Mouse (Mus musculus) hindbrain, embryonic 13.5 days (tissue): ENCODE measurements around the gene Git1. TPM values are rescaled to one million over a fixed set of nuclear protein-coding genes. Genes with fewer than 3 reads are reported as not detected.

Source experiments
- ATAC-seq: fragments of 200-750 bp; cut with Nextera tagmentation; 2 replicates; pipeline ENCODE4 v1.8.0; 2017; ENCODE audit warnings: moderate TSS enrichment; ENCODE audit not compliant: low FRiP score
- H3K27ac ChIP-seq: fragments of 300-500 bp; sonication (generic); 2 replicates; pipeline ENCODE4 v1.5.1; 2015; ENCODE audit warnings: inconsistent platforms, mild to moderate bottlenecking, moderate library complexity
- H3K27me3 ChIP-seq: fragments of 300-500 bp; sonication (generic); 2 replicates; pipeline ENCODE4 v1.6.1; 2015; ENCODE audit warnings: mild to moderate bottlenecking, inconsistent platforms
- H3K36me3 ChIP-seq: fragments of 300-500 bp; sonication (generic); 2 replicates; pipeline ENCODE4 v1.6.1; 2015; ENCODE audit warnings: mild to moderate bottlenecking, inconsistent platforms
- H3K4me1 ChIP-seq: fragments of 300-500 bp; sonication (generic); replicated peaks from 2 replicates; pipeline ENCODE4 v1.6.1; 2015; ENCODE audit warnings: inconsistent platforms
- H3K4me2 ChIP-seq: fragments of 300-500 bp; sonication (generic); 2 replicates; pipeline ENCODE4 v1.6.1; 2015; ENCODE audit warnings: inconsistent platforms, mild to moderate bottlenecking, moderate library complexity
- H3K4me3 ChIP-seq: fragments of 300-500 bp; sonication (generic); 2 replicates; pipeline ENCODE4 v1.5.1; 2015; ENCODE audit warnings: mild to moderate bottlenecking, inconsistent platforms
- H3K9ac ChIP-seq: fragments of 300-500 bp; sonication (generic); 2 replicates; pipeline ENCODE4 v1.6.1; 2015; ENCODE audit warnings: mild to moderate bottlenecking, inconsistent platforms
- H3K9me3 ChIP-seq: fragments of 300-500 bp; sonication (generic); 2 replicates; pipeline ENCODE4 v1.6.1; 2016; ENCODE audit warnings: inconsistent platforms
- WGBS: fragments of 180-500 bp; shearing (Covaris S2); methylation state at CpG from one replicate; pipeline ENCODE4 v1.1.7; 2015; 5-methylcytosine and 5-hydroxymethylcytosine counted together
- polyA plus RNA-seq: library from polyadenylated mRNA; unstranded; fragments of >200 nt; fragmentation: Nextera tagmentation; extraction: Ambion mirVana; gene quantifications from 2 replicates; pipeline ENCODE4 v1.2.1, GENCODE M21; 2015

Git1 gene
- polyA plus RNA-seq, 1 experiment from 2014 or later = 14.3 TPM

GRCm38 (mm10) chr11:77497341-77497756, 4.0 kb downstream of the Git1 start:
- no peak overlapping the region for H3K9ac ChIP-seq
- ATAC-seq = no peak
- no peak overlapping the region for H3K4me3 ChIP-seq
- H3K4me1 ChIP-seq = peaks cover 81% of the 10 kb centered on the region
- no peaks in the 10 kb centered on the region for H3K9me3 ChIP-seq
- peak overlapping the region; percentile 62; the same call in 1 of the 2 replicates for H3K27ac ChIP-seq
- peaks cover 27% of the 10 kb centered on the region for H3K36me3 ChIP-seq
- no peaks in the 10 kb centered on the region for H3K27me3 ChIP-seq
- H3K4me2 ChIP-seq = no peak overlapping the region
- 19% methylated on average over 6 of the region's 6 CpGs for WGBS

DNA sequence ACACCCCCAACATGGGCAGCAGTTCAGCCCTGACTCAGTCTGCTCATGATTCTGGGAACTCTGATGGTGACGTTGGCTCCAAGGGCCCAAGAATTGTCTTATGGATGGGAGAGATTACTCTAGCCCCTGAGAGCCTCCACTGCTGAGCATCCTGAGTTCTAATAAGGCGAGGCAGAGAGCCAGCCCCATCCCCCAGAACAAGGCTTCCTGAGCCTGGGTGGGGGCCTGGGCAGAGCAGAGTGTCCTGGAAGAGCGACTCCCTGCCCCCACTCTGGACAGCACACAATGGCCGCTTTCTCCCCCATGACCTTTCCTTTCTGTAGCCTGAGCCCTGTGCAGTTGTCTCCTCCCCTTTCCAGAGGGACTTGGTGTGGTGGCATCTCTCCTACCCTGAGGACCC, 4.5 kb downstream of the Git1 start:
- 0 out of 2 replicates have a peak overlapping the region, but pooled peaks have one; percentile 9 for H3K9ac ChIP-seq
- H3K4me3 ChIP-seq = no peak overlapping the region
- no peaks in the 10 kb centered on the region for H3K9me3 ChIP-seq
- H3K36me3 ChIP-seq = peaks cover 32% of the 10 kb centered on the region
- no peak for ATAC-seq
- peaks cover 76% of the 10 kb centered on the region for H3K4me1 ChIP-seq
- H3K27ac ChIP-seq = peak overlapping the region; percentile 60
- 16% methylated on average over 4 of the region's 4 CpGs for WGBS
- no peaks in the 10 kb centered on the region for H3K27me3 ChIP-seq
- no peak overlapping the region for H3K4me2 ChIP-seq

DNA sequence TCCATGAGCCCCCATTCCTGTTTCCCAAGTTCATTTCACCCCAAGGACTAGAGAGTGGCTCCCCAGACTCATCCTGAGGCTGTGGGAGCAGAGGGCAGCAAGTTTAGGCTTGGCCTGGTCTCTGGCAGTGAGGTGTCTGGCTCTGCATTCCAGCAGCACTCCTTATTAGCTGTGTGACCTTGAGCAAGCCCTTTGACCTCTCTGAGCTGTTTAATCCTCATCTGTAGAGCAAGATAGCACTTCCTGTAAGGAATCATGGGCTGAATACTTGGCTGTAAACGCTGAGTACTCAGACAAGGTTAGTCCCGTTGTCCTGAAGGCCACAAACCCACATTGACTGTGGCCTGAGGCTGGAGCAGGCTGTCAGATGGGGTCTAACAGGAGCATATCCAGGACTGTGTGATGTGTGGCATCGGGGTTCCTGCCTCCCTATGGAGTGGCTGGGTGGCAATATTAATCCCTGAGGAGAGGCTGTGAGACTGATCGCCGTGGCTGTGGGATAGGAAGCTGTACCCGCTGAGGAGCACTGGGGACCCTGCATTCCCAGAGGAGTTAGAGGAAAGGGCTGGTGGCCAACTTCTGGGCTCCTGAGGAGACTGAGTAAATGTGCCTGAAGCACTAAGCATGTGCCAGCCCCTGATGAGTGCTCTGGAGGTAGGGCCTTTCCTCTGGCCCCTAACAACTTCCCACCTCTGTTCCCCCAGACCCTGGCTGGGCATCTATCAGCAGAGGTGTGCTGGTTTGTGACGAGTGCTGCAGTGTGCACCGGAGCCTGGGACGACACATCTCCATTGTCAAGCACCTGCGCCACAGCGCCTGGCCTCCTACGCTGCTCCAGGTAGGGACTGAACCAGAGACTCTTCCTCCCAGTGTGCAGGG, 5.1 kb downstream of the Git1 start:
- Histone ChIP-seq H3K36me3 (peaks cover 38% of the 10 kb centered on the region), H3K9me3 (no peaks in the 10 kb centered on the region), H3K27ac (peak overlapping the region; percentile 60), H3K4me3 (no peak overlapping the region), H3K27me3 (no peaks in the 10 kb centered on the region), H3K4me2 (no peak overlapping the region), H3K9ac (0 out of 2 replicates have a peak overlapping the region, but pooled peaks have one; percentile 9), H3K4me1 (peaks cover 74% of the 10 kb centered on the region)
- 68% methylated on average over 12 of the region's 12 CpGs for WGBS
- ATAC-seq = no peak

- Histone ChIP-seq H3K27me3 (no peaks in the 10 kb centered on the region), H3K9ac (no peak overlapping the region; the same call in 1 of the 2 replicates), H3K4me2 (no peak overlapping the region), H3K36me3 (peaks cover 47% of the 10 kb centered on the region), H3K9me3 (no peaks in the 10 kb centered on the region), H3K4me3 (no peak overlapping the region), H3K27ac (no peak overlapping the region), H3K4me1 (peaks cover 67% of the 10 kb centered on the region)
- ATAC-seq = no peak
- 86% methylated on average over 7 of the region's 7 CpGs for WGBS
These were observed 6.0 kb downstream of the Git1 start for GRCm38 (mm10) chr11:77499354-77499753.

DNA sequence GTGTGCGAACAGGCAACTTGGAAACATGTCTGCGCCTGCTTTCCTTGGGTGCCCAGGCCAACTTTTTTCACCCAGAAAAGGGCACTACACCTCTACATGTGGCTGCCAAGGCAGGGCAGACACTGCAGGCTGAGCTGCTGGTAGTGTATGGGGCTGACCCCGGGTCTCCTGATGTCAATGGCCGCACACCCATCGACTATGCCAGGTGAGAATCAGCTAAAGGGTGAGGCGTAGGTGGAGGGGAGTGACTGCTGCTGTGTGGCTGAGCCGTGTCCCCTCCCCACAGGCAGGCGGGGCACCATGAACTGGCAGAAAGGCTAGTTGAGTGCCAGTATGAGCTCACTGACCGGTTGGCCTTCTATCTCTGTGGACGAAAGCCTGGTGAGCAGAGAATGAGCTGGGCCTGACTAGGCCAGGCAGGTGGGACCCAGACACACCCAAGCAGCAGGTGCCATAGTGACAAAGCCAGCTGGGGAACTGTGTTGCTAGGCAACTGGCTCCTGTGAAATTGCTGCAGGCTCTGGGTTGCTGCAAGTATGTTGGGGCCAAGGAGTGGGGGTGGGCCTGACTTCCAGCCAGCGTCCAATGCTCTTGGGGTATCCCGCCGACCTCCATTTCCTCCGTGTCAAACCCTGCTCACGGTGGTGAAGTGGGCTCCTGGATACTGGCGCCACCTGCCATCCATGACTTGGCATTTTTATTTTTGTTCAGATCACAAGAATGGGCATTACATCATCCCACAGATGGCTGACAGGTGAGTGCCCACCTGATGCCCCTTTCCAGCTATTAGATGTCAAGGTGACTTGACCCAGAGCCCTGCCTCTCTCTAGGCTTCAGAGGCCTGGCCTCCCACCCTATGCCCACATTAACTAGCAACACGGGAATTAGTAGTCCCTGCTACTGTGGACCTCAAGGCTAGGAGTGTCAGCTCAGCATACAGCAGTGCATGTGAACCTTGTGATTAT, 7.3 kb downstream of the Git1 start:
- Histone ChIP-seq H3K4me1 (peaks cover 54% of the 10 kb centered on the region), H3K4me2 (no peak overlapping the region), H3K4me3 (no peak overlapping the region), H3K9ac (peak overlapping the region; percentile 36; the same call in 1 of the 2 replicates), H3K36me3 (peaks cover 59% of the 10 kb centered on the region), H3K27ac (peak overlapping the region; percentile 30; the same call in 1 of the 2 replicates), H3K9me3 (no peaks in the 10 kb centered on the region), H3K27me3 (no peaks in the 10 kb centered on the region)
- 73% methylated on average over 17 of the region's 17 CpGs for WGBS
- no peak for ATAC-seq

DNA sequence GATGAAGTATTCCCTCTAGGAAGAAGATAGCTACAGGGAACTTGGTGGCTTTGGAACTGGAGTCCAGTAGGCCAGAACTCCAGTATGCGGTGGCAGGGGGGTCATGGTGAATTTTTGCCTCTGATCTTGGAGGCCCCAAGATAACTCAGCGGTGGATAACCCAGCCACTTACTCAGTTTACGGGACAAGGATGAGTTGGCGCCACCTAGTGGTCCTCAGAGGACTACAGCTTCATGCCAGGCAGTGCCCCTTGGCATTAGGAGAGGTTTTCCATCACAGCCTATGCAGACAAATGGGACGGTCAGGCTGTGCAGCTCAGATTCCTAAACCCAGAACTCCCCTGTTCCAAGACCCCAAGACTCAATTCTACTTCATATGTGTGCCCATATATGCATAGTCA, 8.0 kb downstream of the Git1 start:
- peaks cover 67% of the 10 kb centered on the region for H3K36me3 ChIP-seq
- H3K9ac ChIP-seq = no peak overlapping the region
- WGBS = 20% methylated on average over 5 of the region's 5 CpGs
- H3K27me3 ChIP-seq = no peaks in the 10 kb centered on the region
- H3K4me1 ChIP-seq = peaks cover 46% of the 10 kb centered on the region
- H3K27ac ChIP-seq = 0 out of 2 replicates have a peak overlapping the region, but pooled peaks have one; percentile 30
- no peak for ATAC-seq
- no peak overlapping the region for H3K4me2 ChIP-seq
- H3K4me3 ChIP-seq = no peak overlapping the region
- no peaks in the 10 kb centered on the region for H3K9me3 ChIP-seq

GRCm38 (mm10) chr11:77501971-77502370, 8.6 kb downstream of the Git1 start:
- H3K4me2 ChIP-seq = no peak overlapping the region
- H3K4me1 ChIP-seq = peaks cover 43% of the 10 kb centered on the region
- no peak overlapping the region for H3K9ac ChIP-seq
- ATAC-seq = no peak
- 93% methylated on average over 4 of the region's 4 CpGs for WGBS
- H3K9me3 ChIP-seq = no peaks in the 10 kb centered on the region
- no peaks in the 10 kb centered on the region for H3K27me3 ChIP-seq
- H3K27ac ChIP-seq = no peak overlapping the region
- no peak overlapping the region for H3K4me3 ChIP-seq
- H3K36me3 ChIP-seq = peaks cover 73% of the 10 kb centered on the region

DNA sequence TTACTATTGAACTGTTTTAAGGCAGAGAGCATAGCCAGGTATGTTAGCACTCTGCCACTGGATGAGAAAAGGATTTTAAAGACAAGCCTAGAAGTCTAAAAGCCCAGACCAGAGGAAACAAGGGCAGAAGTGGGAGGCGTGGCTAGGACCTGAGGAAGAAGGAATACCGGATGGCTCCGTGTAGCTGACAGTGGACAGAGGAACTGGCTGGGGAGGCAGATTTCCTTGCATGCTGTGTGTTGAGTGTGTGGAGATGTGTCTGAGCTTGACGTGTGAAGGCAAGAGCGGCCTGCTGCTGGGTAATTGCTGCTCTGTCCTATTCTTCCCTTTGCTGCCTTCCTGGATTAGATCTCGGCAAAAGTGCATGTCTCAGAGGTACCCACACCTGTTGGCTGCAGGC, 9.1 kb downstream of the Git1 start:
- Histone ChIP-seq H3K36me3 (peaks cover 78% of the 10 kb centered on the region), H3K4me3 (no peak overlapping the region), H3K9me3 (no peaks in the 10 kb centered on the region), H3K27ac (no peak overlapping the region), H3K4me2 (no peak overlapping the region), H3K4me1 (peaks cover 38% of the 10 kb centered on the region), H3K27me3 (no peaks in the 10 kb centered on the region), H3K9ac (no peak overlapping the region)
- ATAC-seq = no peak
- WGBS = 86% methylated on average over 6 of the region's 6 CpGs

DNA sequence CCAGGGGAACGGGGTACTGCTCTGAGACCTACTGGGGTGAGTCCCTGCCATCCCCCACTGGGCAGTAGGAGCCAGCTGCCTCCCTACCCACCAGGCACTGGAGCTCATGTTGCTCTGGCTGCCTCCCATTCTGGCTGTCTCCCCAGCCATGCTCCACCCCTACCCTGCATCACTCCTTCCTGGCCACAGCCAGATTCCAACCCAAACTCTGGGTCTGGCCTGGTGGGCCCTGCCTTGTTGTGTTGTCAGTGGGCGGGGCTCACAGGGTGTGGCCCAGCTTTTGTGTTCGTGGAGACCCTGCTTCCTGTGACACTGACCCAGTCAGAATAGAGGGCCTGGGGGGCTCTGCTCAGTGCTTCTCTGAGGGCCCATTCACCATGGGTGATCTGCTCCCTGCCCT, 10.1 kb downstream of the Git1 start:
- H3K4me1 ChIP-seq = peaks cover 33% of the 10 kb centered on the region
- peaks cover 82% of the 10 kb centered on the region for H3K36me3 ChIP-seq
- no peak overlapping the region for H3K9ac ChIP-seq
- ATAC-seq = no peak
- H3K27ac ChIP-seq = no peak overlapping the region
- H3K9me3 ChIP-seq = no peaks in the 10 kb centered on the region
- H3K4me3 ChIP-seq = no peak overlapping the region
- WGBS = 75% methylated on average over 3 of the region's 3 CpGs
- H3K27me3 ChIP-seq = no peaks in the 10 kb centered on the region
- H3K4me2 ChIP-seq = no peak overlapping the region

- no peak for ATAC-seq
- no peak overlapping the region for H3K9ac ChIP-seq
These were observed 11.0 kb downstream of the Git1 start for GRCm38 (mm10) chr11:77504377-77504776.

GRCm38 (mm10) chr11:77505291-77505980, 12.1 kb downstream of the Git1 start:
- WGBS = 92% methylated on average over 22 of the region's 22 CpGs
- H3K27ac ChIP-seq = no peak overlapping the region
- H3K9ac ChIP-seq = no peak overlapping the region
- H3K4me1 ChIP-seq = peaks cover 17% of the 10 kb centered on the region
- H3K4me3 ChIP-seq = no peak overlapping the region
- ATAC-seq = no peak
- no peaks in the 10 kb centered on the region for H3K9me3 ChIP-seq
- no peaks in the 10 kb centered on the region for H3K27me3 ChIP-seq
- H3K4me2 ChIP-seq = no peak overlapping the region
- H3K36me3 ChIP-seq = peaks cover 71% of the 10 kb centered on the region

More at GRCm38 (mm10) chr11:77504377-77504776, 11.0 kb downstream of the Git1 start:
- H3K36me3 ChIP-seq = peaks cover 82% of the 10 kb centered on the region
- no peaks in the 10 kb centered on the region for H3K27me3 ChIP-seq
- H3K4me1 ChIP-seq = peaks cover 28% of the 10 kb centered on the region
- no peak overlapping the region for H3K4me3 ChIP-seq
- no peak overlapping the region for H3K4me2 ChIP-seq
- no peaks in the 10 kb centered on the region for H3K9me3 ChIP-seq
- no peak overlapping the region for H3K27ac ChIP-seq
- WGBS = 96% methylated on average over 19 of the region's 19 CpGs
